Mouse (Mus musculus) heart, postnatal 25 days (tissue): ENCODE measurements around the gene Olfr745. TPM values are rescaled to one million over a fixed set of nuclear protein-coding genes. Genes with fewer than 3 reads are reported as not detected.

ENCODE experiments used
- DNase-seq: peaks from one replicate; pipeline ENCODE4 v3.0.0; 2022; ENCODE audit warnings: low spot score
- intact Hi-C: fragments of 180-260 bp; cut with DNase I; formaldehyde crosslinking; loops from one replicate; pipeline ENCODE4 v1.15.1; 2025
- total RNA-seq, 2 experiments: library from RNA; stranded (reverse); gene quantifications; 2 replicates each; pipeline ENCODE4 v1.2.3; 2021

Gene Olfr745
- not detected for total RNA-seq

DNA sequence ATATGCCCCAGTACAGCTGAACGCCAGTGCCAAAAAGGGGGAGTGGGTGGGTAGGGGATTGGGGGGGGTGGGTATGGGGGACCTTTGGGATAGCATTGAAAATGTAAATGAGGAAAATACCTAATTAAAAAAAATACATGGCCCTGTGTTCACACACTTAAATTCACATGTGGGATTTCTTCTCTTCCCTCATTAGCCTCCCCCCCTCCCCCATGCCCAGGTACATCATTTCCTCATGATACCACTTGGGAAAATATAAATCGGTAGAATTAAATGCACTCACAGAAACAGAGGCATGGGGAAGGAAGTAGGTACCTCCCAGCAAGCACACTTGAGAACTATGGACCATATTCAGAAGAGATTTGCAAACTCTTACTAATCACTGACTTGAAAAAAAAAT is at the start of gene Olfr745:
Gene Olfr745 (plus strand): TSS at position 301 of the 400 bp plus-strand sequence.
- intact Hi-C loops, result no loop called here
- no peak for DNase-seq

DNA sequence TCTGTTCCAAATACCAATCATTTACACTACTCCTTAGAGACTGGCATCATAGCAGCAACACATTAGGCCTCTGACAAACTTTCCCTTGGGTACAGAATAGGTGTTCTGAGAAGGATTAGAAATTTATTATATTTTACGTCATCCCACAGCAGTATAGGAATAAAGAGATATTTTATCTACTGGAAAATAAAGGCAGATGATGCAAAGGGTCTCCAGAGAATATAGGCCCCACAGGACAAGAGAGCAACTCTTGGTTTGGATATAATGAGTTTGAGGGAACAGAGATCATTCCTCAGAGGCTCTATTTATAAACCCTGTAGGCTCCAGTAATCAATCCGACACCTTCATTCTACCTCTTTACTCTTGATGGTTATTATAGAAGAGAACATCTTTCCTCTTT is 24.6 kb upstream of the Olfr745 start, which contains the start of gene Olfr744:
Gene Olfr744 (plus strand): TSS at position 301 of the 400 bp plus-strand sequence.
- intact Hi-C loops, result no loop called here
- no peak for DNase-seq

DNA sequence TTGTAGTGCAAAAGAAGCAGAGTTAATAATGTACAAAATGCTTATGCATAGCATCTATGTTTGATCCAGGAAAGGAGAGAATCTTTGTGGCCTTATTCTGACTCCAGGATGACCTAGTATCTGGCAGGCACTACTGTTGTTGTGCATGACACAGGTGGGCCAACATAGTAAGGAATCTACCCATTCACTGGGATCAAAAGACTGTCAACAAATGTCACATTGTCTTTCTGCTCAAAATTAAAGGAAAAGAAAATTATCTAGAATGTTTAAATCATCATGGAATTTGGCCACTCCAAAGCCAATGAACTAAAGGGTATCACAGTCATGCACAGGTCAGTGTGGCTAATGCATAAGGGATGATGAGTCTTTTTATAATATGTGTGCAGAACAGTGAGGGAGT is 7.6 kb downstream of the Olfr745 start, which contains the start of gene Olfr746:
Gene Olfr746 (plus strand): TSS at position 301 of the 400 bp plus-strand sequence.
- DNase-seq, result no peak
- intact Hi-C loops, result no loop called here

DNA sequence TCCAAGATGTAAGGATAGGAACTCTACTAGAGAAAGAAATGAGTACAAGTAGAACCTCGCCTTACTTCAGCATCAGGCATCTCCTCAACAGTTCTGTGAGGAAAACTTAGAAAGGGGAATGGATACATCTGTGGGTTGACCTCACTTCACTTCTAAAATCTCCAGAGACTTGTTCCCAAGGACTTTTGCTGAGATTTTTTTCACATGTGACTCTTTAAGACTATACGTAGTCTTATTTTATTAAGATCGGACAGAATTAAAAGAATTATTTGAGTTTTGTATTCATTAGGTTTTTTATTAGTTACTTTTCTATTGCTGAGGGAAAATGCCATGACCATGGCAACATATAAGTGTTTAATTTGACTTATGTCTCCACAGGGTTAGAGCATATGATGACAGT is 53.9 kb downstream of the Olfr745 start, which contains the start of gene Olfr747:
Gene Olfr747 (minus strand): TSS at position 101 of the 400 bp plus-strand sequence.
- no peak for DNase-seq
- intact Hi-C loops, result no loop called here

Other genes with a start within 250 kb of the Olfr745 start
- gene Olfr738, start 231.8 kb upstream of the Olfr745 start, total RNA-seq, result not detected
- gene Olfr739, start 220.8 kb upstream of the Olfr745 start, total RNA-seq, result not detected
- gene Olfr740, start 193.8 kb upstream of the Olfr745 start, total RNA-seq, result not detected
- not detected for gene Olfr741, start 166.7 kb upstream of the Olfr745 start, total RNA-seq
- gene Olfr742, start 135.8 kb upstream of the Olfr745 start, total RNA-seq, result not detected
- gene Olfr743, start 117.5 kb upstream of the Olfr745 start, total RNA-seq, result not detected
- not detected for gene Olfr744, start 24.5 kb upstream of the Olfr745 start, total RNA-seq
- gene Olfr746, start 7.7 kb downstream of the Olfr745 start, total RNA-seq, result not detected
- gene Olfr747, start 53.8 kb downstream of the Olfr745 start, total RNA-seq, result not detected
- gene Olfr748, start 68.0 kb downstream of the Olfr745 start, total RNA-seq, result not detected
- not detected for gene Olfr749, start 105.7 kb downstream of the Olfr745 start, total RNA-seq
- gene Ttc5, start 146.1 kb downstream of the Olfr745 start, total RNA-seq, result 10 to 100 TPM; 16.2 to 17.0 TPM
- gene Ccnb1ip1, start 168.3 kb downstream of the Olfr745 start, total RNA-seq, result under 1 TPM in 1 of 2 experiments, not detected in 1; 0.39 TPM
- gene Parp2, start 168.5 kb downstream of the Olfr745 start, total RNA-seq, result 10 to 100 TPM; 13.4 to 16.0 TPM
- 10 to 100 TPM in 1 of 2 experiments, 1 to 10 TPM in 1; 9.3 to 10.2 TPM for gene Tep1, start 231.2 kb downstream of the Olfr745 start, total RNA-seq